Mouse (Mus musculus) lung, postnatal 14 days (tissue): ENCODE data around the gene Car4.
A peak's percentile ranks its signal among the peaks of the same experiment; 100 is the strongest.

ENCODE experiments used
- DNase-seq: peaks from one replicate; pipeline ENCODE4 v3.0.0; 2021

The Car4 gene

DNA sequence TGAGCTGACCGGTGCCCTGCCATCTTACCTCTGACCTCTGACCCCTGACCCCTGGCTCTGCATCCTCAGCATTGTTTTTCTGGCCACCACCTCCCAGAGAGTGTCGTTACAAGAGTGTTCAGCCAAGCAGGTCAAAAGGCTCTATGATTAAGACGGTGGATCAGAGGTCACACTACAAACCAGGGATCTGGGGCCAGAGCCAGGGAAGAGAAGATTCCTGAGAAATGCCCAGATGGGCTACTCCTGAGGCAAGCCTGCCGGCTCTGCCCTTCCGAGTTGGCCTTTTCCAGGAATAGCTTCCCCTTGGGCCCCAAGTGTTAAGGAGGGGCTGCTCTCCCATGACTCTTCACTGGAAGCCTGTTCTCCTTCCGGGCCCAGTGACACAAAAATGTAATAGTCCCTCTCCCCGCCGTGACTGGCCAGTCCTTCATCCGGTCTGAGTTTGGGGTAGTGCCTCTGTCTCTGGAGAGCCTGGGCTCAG, 2.2 kb downstream of the Car4 start:
- no peak for DNase-seq

DNA sequence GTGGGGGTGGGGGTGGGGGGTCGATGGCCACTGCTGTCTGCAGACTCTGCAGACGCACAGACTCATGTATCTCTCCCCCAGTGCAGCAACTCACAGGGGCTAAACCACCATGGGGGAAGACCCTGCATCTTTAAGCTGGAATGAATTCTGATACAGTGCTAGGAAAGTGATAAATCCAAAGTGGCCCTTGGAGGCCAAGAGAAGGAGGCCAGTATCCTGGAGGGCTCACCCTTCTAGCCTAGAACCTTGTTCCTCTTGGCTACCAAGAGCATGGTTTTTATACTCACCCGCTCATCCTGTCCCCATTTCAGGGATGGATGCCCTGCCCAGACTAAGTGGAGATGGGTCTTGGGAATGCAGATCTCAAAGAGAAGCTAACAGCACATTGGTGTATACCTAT, 2.7 kb downstream of the Car4 start:
- DNase-seq = no peak

DNA sequence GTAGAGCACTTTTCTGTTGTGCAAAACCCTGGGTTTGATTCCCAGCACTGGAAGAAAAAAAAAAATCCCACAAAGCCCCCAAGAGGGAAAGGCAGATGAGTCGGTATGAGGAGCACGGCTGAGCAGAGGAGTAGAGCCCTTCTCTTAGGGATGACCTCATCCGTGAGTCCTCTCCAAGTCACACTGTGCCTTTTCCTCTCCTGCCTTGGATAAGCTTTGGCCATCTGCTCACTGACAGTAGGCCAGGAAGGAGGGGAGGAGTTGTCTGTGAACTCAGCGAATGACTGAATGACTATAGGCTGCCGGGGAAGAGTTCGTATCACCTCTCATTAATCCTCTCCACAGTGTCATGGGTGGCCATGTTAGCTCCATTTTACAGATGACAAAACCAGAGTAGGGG, 3.2 kb downstream of the Car4 start:
- no peak for DNase-seq

DNA sequence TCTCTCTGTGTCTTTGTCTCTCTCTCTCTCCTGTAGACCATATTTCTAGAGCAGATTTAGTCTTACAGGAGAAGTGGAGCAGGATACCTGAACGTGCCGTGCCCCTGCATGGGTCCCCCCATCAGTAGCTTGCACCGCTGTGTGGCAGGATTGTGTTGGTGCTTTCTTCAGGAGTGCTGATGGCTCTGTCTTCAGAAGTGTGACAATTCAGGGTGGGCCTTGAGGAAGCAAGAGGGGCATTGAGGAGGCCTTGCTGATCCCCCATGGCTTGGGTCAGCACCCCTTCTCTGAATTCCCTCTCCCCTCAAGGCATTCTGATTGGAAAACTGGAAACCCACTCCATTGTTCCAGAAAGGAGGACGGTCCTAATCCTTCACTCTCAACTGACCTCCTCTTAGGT, 4.0 kb downstream of the Car4 start:
- DNase-seq = no peak

DNA sequence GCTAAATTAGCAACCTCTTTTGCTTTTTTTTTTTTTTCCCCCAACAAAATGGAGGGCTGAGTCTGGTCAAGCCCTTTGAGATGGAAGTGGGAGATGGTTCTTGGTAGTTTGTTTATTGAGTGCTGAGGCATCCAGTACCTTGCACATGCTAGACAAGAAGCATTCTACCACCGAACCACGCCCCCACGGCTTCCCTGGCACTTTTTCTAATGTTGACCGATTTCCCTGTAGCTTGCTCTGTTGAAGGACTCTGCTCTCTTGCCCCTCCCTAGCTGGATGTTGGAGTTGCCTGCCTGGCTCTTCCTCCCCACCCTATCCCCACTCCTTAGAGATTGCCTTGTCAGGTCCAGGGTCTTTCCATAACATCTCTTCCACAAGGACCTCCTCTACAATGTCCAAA, 5.0 kb downstream of the Car4 start:
- DNase-seq = no peak

DNA sequence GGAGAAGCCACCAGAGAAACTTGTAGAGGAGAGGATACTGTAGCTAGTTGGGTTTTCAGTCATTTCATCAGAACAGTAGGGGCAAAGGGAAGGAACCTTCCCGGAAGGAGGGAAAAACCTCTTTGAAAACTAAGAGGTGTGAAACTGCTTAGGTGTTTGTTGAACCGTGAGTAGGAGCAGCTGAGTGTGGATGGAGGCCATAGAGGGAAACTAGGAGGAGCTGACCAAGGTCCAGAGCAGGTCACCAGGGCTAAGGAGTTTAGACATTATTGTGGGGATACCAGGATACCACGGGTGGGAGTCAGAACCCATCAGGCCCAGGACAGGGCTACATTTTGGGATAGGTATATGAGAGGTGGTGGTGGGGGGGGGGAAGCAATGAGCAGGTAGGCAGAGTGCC, 6.0 kb downstream of the Car4 start:
- no peak for DNase-seq

DNA sequence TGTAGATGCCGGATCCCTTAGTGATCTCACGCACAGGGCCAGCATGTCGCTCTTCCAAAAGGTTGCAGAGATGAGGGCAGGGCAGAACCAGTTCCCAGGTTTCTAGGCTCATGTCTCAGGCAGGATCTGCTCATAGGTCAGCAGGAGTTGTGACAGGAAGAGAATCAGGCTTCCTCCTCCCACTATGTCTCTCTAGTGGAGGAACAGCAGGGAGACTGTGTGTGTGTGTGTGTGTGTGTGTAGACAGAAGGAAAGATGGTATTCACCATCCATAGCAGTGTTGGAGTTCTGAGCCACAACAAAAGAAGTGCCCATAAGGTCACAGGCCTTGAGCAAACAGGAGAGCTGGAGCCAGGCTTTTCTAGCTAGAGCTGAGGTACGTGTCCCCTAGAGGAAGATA, 9.1 kb downstream of the Car4 start:
- DNase-seq = no peak

DNA sequence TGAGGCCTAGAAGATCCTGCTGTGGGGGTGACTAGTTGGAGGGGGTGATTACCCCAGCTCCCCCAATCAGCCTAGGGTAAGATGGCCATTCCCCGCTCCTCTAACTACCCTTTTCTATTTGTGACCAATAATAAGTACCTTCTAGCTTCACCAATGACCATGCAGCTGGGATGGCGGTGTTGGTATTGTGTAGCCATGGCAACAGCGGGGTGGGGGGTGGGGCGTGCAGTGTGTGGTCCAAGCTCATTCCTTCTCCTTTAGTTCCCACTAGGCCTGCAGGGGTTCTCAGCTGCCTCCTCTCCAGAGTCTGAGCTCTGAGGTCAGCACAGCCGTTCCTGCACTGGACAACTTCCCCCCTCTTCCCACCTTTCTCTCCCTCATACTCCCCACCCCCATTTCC, 9.5 kb downstream of the Car4 start:
- DNase-seq = no peak

DNA sequence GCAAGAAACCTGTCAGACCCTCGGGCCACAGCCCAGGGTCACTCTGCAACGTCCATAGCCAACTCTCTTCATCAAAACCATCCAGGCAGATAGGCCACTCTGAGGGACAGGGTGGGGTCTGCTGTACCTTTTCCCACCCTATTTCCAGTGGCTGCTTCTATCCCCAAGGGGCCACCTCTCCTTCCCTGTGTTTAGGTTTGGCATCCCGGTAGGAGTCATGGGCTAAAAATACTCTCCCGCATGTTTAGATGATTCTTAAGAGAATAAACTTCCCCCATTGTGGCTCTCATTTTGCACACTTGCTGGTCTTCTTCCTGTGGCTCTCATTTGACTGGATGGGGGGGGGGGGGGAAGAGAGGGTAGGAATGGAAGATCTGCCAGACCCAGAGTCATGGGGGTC, 10.7 kb downstream of the Car4 start:
- no peak for DNase-seq

GRCm38 (mm10) chr11:84968775-84969174, 11.2 kb downstream of the Car4 start:
- DNase-seq = peak; percentile 70

- DNase-seq = peak; percentile 43
These were observed 14.5 kb downstream of the Car4 start for GRCm38 (mm10) chr11:84972067-84972466.

DNA sequence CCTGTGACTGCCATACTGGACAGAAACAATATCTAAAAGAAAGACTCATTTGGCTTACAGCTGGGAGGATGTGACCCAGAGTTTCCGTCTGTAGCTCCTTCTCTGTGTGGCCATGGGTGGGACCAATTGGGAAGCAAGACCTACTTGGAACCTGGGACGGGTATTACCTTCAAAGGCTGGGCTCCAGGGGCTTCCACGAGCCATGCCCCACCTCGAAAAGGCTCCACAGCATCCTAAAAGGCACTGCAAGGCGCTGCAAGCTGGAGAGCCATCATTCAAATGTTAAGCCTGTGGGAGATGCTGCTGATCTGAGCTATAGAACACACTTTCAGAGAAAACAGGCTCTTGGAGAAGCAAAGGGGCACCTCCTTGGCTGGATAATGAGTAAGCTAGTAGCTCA, 16.1 kb downstream of the Car4 start:
- no peak for DNase-seq

DNA sequence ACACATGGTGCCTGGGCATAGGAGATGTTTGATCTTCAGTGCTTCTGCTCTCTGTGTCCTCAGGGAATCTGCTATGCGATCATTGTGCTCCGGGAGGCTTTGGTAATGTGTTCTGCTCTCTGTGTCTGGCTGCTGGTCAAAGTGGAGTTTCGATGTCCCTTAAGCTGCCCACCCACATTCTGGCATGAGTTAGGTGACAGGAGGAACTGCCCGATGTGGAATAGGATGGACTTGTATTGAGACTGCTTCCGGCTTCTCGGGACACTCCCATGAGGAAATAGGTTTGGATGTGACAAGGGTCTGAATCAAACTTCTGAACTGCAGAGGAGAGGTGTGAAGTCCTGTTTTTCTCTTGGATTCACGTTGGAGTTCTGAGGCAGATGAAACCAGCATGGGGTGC, 17.0 kb downstream of the Car4 start:
- no peak for DNase-seq

DNA sequence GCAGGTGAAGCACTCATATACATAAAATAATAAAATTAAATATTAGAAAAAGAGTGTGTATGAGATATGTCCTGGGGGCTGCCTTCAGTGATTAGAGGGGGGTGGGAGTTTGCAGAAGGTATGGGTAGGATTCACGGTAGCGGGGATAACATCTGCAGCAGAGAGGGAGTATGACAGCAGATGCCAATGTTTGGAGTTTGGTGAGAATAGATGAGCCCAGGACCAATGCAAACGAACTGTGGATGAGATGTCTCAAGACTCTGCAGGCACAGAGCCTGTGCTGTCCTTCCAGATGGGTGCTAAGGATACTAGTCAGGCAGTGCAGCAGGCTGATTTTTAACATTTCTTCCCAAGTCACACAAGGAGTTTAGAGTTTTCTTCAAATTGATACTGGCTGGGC, 19.1 kb downstream of the Car4 start:
- no peak for DNase-seq

GRCm38 (mm10) chr11:84977385-84977952, 19.9 kb downstream of the Car4 start:
- DNase-seq = no peak

DNA sequence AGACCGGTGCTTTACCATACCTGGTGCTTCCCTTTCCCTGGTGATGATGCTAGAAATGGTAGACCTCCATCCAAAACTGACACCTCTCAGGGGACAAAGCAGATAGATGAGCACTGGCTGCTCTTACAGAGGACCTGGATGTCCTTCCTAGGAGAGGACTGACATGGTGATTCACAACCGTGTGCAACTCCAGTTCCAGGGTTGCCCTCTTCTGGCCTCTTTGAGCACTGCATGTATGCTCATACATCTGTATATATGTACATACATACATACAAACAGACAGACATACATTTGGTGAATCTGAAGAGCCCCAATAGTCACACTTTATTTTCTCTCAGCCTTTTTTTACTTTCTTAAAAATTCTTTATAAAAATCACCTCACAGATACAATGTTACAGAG, 20.5 kb downstream of the Car4 start:
- DNase-seq = peak; percentile 74

DNA sequence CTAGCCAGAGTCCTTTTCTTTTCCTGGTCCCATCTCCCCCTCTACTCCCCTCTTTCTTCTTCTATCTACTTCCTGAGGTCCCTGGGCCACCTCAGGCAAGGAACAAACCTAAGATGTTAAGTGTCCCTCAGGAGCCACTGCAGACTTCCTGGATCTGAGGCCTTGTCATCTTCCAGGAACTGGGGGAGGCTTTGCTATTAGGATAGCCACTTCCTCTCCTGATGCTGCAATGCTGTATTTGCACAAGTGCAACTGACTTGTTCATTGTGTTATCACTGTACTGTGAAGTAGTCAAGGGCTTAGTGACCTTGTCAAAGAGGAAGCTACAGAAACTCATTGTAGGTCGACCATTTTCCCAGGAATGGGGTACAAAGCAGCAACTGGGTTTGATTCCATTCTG, 21.8 kb downstream of the Car4 start:
- DNase-seq = no peak

DNA sequence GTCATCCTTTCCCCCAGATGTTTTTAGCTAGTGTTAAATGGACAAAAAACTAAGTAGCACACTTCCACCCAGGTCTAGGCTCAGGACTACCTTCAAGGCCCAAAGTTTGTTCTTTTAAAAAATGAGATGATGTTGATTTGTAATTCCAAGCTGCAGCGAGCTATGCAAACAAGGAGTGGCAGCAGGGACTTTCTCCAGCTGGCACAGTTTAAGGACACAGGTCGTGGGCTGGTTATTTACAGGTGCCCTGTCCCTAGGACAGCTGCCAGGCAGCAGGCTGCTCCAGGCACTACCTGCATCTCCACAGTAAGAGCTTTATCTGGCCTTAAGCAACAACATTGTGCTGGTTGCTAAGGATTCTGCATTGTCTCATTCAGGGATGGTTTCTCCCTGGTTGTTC, 23.1 kb downstream of the Car4 start:
- DNase-seq = no peak

DNA sequence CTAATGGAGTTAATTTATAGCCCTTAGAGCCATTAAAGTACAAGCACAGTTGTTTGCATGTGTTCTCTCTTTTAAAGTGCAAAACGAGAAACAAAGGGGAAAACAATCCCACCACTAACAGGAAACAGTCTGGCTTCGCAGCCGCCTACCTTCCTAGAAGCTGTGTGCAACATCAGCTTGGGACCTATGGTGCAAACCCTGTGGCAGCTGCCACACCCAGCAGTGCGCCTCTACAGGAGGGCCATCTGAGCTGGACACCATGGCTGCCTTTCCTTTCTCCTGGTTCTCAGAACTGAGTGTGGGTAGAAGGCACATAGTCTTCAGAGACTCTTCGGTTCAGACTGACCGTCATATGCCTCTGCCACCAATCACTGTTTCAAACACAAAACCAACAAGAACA, 27.8 kb downstream of the Car4 start:
- no peak for DNase-seq

DNA sequence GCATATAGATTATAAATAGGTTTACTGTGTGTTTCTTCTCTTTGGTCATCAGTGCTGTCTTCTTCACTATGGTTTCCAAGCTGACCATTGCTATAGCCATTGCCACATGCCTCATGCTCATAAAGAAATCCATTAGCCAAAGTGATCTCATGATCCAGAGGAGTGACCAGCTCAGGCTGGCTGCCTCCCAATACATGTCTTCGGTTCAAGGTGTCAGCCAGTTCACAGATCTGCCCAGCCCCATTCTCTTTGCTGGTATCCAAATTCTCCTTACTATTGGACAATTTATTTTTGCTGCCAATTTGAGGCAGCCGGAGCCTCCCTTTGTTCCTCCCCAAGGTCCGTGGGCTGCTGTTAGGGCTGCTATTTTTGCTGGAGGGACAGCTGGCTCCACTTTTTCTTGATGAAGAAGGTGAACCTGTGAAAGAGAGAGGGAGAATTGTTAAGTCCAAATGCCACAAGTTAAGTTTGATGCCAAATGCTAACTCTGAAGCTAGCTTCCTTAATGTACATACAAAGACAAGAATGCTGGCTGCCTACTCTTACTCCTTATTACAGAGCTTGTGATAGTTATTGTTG, 30.8 kb downstream of the Car4 start:
- DNase-seq = no peak

- DNase-seq = no peak
These were observed 35.4 kb downstream of the Car4 start for GRCm38 (mm10) chr11:84992996-84993395.

DNA sequence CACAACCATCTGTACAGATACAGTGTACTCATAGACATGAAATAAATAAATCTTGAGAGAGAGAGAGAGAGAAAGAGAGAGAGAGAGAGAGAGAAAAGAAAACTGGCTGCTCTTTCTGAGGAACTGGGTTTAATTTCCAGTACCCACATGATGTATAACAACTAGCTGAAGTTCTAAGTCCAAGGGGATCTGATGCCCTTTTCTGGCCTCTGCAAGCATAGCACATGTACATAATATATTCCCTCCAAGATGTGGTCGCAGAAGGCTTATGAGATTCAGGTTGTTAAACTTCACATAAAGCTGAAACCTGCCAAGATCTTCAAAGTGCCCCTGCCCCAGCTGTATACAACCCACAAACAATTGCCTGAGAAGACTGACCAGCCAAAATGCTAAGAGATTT, 37.7 kb downstream of the Car4 start:
- DNase-seq = no peak

DNA sequence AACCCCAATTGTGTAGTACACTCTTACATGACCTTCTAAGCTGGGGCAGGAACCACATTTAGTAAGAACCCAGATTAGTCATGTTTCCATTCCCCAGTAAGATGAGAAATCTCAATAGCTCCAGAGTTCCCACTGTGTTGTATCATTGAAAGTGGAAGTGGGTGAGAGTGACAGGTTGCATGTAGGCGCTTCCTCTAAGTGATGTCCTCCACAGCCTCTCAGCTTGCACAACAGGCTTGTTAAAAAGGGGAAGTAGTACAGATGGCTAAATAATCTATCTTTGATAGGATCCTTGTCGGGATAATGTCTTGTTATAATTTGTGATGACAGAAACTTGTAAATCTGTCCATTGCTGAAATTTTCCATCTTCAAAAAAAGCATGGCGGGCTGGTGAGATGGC, 46.0 kb downstream of the Car4 start:
- DNase-seq = no peak

GRCm38 (mm10) chr11:85013121-85013520, 55.5 kb downstream of the Car4 start:
- no peak for DNase-seq
